Mouse (Mus musculus) bone marrow macrophage, adult 2 months (primary cell): ENCODE results near the gene Pds5b.
"Not testable (repeated sequence)": the region's sequence is repeated elsewhere in the genome, so short reads cannot be mapped to it uniquely, and the experiment has no call there.

ENCODE experiments used
- CTCF ChIP-seq: IDR thresholded peaks from 2 replicates; pipeline ENCODE4 v1.5.1; 2012; ENCODE audit warnings: low read depth, mild to moderate bottlenecking, low read length, moderate library complexity
- POLR2A ChIP-seq: IDR thresholded peaks from 2 replicates; pipeline ENCODE4 v1.6.1; 2012; ENCODE audit warnings: mild to moderate bottlenecking, low read depth, low read length, borderline replicate concordance

DNA sequence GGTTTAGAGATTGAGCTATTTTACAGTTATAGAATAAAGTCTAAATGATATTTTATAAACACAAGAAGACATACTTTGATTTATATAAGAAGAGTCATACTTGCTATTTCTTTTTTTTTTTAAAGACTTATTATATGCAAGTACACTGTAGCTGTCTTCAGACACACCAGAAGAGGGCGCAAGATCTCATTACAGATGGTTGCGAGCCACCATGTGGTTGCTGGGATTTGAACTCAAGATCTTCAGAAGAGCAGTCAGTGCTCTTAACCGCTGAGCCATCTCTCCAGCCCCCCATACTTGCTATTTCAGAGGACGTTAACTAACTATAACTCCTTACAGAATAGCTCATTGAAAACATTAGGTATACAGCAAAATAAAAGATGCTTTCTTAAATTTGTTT is 30.1 kb upstream of the Pds5b start:
- not testable (repeated sequence) for TF ChIP-seq POLR2A, CTCF
